Mouse (Mus musculus) heart, embryonic 16.5 days (tissue): ENCODE results near the gene Ypel2. TPM values are rescaled to one million over a fixed set of nuclear protein-coding genes. Genes with fewer than 3 reads are reported as not detected.

Source experiments
- ATAC-seq: fragments of 200-750 bp; cut with Nextera tagmentation; replicated peaks from 2 replicates; pipeline ENCODE4 v1.8.0; 2017; ENCODE audit warnings: moderate number of reproducible peaks; ENCODE audit not compliant: insufficient read depth, low FRiP score; ENCODE audit errors: extremely low read depth
- H3K27ac ChIP-seq: fragments of 300-500 bp; sonication (generic); 2 replicates; pipeline ENCODE4 v1.5.1; 2014; ENCODE audit warnings: mild to moderate bottlenecking, low read length, control low read depth, moderate library complexity
- H3K27me3 ChIP-seq: fragments of 300-500 bp; sonication (generic); 2 replicates; pipeline ENCODE4 v1.6.1; 2014; ENCODE audit warnings: low read length, mixed read lengths; ENCODE audit not compliant: control insufficient read depth, insufficient read depth
- H3K36me3 ChIP-seq: fragments of 300-500 bp; sonication (generic); 2 replicates; pipeline ENCODE4 v1.6.1; 2014; ENCODE audit not compliant: control insufficient read depth, insufficient read depth
- H3K4me1 ChIP-seq: fragments of 300-500 bp; sonication (generic); 2 replicates; pipeline ENCODE4 v1.6.1; 2014; ENCODE audit warnings: low read length, mixed read lengths; ENCODE audit not compliant: control insufficient read depth, insufficient read depth
- H3K4me2 ChIP-seq: fragments of 300-500 bp; sonication (generic); 2 replicates; pipeline ENCODE4 v1.6.1; 2014; ENCODE audit warnings: low read depth, mild to moderate bottlenecking, control low read depth, low read length
- H3K4me3 ChIP-seq: fragments of 300-500 bp; sonication (generic); 2 replicates; pipeline ENCODE4 v1.5.1; 2014; ENCODE audit warnings: mild to moderate bottlenecking, control low read depth, low read length
- H3K9ac ChIP-seq: fragments of 300-500 bp; sonication (generic); 2 replicates; pipeline ENCODE4 v1.6.1; 2014; ENCODE audit warnings: low read length, control low read depth
- H3K9me3 ChIP-seq: fragments of 300-500 bp; sonication (generic); replicated peaks from 2 replicates; pipeline ENCODE4 v1.6.1; 2016; ENCODE audit warnings: low read length; ENCODE audit not compliant: control insufficient read depth
- WGBS: fragments of 180-500 bp; shearing (Covaris S2); extraction: QIAGEN DNeasy Blood & Tissue Kit; methylation state at CpG from one replicate; pipeline ENCODE4 v1.1.7; 2014; 5-methylcytosine and 5-hydroxymethylcytosine counted together
- polyA plus RNA-seq: library from polyadenylated mRNA; unstranded; fragments of >200 nt; fragmentation: Nextera tagmentation; extraction: Ambion mirVana; gene quantifications from 2 replicates; pipeline ENCODE4 v1.2.1, GENCODE M21; 2015

Gene Ypel2
- polyA plus RNA-seq, 1 experiment from 2014 or later, result 24.2 TPM

- no peaks in the 10 kb centered on the region for H3K27me3 ChIP-seq
- H3K9me3 ChIP-seq, result no peaks in the 10 kb centered on the region
- peaks cover 28% of the 10 kb centered on the region for H3K4me1 ChIP-seq
- H3K4me2 ChIP-seq, result no peak overlapping the region
- H3K9ac ChIP-seq, result no peak overlapping the region
- H3K27ac ChIP-seq, result peak overlapping the region; percentile 53
- H3K36me3 ChIP-seq, result peaks cover 30% of the 10 kb centered on the region
- ATAC-seq, result no peak
- no peak overlapping the region for H3K4me3 ChIP-seq
- 36% methylated on average over 3 of the region's 3 CpGs for WGBS
Measured at GRCm38 (mm10) chr11:86938551-86938950, 55.0 kb downstream of the Ypel2 start.

DNA sequence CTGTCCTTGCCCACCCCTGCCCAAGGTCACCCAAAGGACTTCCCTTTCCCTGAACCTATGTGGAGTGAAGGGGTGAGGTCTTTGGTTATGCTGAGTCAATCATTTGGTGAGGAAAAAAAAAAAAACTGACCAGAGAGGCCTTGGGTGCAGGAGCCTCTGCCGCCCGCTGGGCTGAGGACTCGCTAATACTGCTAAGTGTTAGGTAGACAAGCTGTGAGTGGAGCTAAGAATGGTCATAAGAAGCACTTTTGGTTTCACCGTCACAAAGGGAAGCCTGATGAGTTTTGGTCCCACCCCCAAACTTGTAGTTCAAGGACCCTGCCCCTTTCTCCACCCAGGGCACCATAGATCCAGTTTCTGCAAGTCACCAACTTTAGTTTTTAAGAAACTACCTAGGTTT is 55.4 kb downstream of the Ypel2 start:
- H3K36me3 ChIP-seq, result peaks cover 26% of the 10 kb centered on the region
- H3K4me3 ChIP-seq, result no peak overlapping the region
- no peaks in the 10 kb centered on the region for H3K27me3 ChIP-seq
- H3K4me1 ChIP-seq, result peaks cover 28% of the 10 kb centered on the region
- ATAC-seq, result no peak
- no peak overlapping the region for H3K9ac ChIP-seq
- H3K4me2 ChIP-seq, result no peak overlapping the region
- H3K27ac ChIP-seq, result peak overlapping the region; percentile 53
- H3K9me3 ChIP-seq, result no peaks in the 10 kb centered on the region
- 73% methylated on average over 4 of the region's 4 CpGs for WGBS

DNA sequence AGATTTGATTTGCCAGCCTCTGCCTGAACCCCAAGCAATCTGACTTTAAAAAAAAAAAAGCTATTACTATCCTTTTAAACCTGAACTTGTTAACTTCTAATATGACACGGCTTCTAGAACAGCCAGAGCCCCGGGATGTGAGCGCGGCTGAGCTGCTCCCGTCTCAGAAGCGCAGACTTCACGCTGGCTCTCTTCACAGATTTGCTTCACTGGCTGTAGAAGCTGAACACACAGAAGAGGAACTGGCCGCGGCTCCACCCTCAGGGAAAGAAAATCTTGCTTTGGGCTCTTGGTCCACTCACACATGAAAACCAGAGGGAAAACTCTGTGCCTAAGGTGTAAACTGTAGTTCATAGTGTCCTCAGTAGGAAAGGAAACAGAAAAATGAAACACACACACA is 56.6 kb downstream of the Ypel2 start:
- Histone ChIP-seq H3K36me3 (peaks cover 16% of the 10 kb centered on the region), H3K4me1 (peaks cover 21% of the 10 kb centered on the region), H3K9ac (no peak overlapping the region), H3K27me3 (no peaks in the 10 kb centered on the region), H3K4me2 (no peak overlapping the region), H3K27ac (no peak overlapping the region), H3K4me3 (no peak overlapping the region), H3K9me3 (no peaks in the 10 kb centered on the region)
- 67% methylated on average over 9 of the region's 9 CpGs for WGBS
- ATAC-seq, result no peak

GRCm38 (mm10) chr11:86934895-86935294 is 58.6 kb downstream of the Ypel2 start:
- H3K4me3 ChIP-seq, result no peak overlapping the region
- peaks cover 12% of the 10 kb centered on the region for H3K4me1 ChIP-seq
- H3K27ac ChIP-seq, result no peak overlapping the region
- H3K36me3 ChIP-seq, result peaks cover 1% of the 10 kb centered on the region; the same call in 1 of the 2 replicates
- H3K4me2 ChIP-seq, result no peak overlapping the region
- H3K27me3 ChIP-seq, result no peaks in the 10 kb centered on the region
- H3K9me3 ChIP-seq, result no peaks in the 10 kb centered on the region
- H3K9ac ChIP-seq, result no peak overlapping the region
- no peak for ATAC-seq
- 78% methylated on average over 2 of the region's 2 CpGs for WGBS

- no peaks in the 10 kb centered on the region for H3K9me3 ChIP-seq
- WGBS, result 93% methylated on average over 2 of the region's 2 CpGs
- no peak for ATAC-seq
- H3K36me3 ChIP-seq, result no peaks in the 10 kb centered on the region
- H3K27me3 ChIP-seq, result no peaks in the 10 kb centered on the region
- no peak overlapping the region for H3K4me2 ChIP-seq
- no peaks in the 10 kb centered on the region; the same call in 1 of the 2 replicates for H3K4me1 ChIP-seq
- H3K4me3 ChIP-seq, result no peak overlapping the region
- no peak overlapping the region for H3K27ac ChIP-seq
- H3K9ac ChIP-seq, result no peak overlapping the region
Measured at GRCm38 (mm10) chr11:86932201-86932600, 61.3 kb downstream of the Ypel2 start.

- no peaks in the 10 kb centered on the region for H3K27me3 ChIP-seq
- no peak overlapping the region for H3K4me2 ChIP-seq
- no peaks in the 10 kb centered on the region for H3K9me3 ChIP-seq
- H3K36me3 ChIP-seq, result no peaks in the 10 kb centered on the region
- ATAC-seq, result no peak
- 76% methylated on average over 10 of the region's 10 CpGs for WGBS
- H3K4me1 ChIP-seq, result no peaks in the 10 kb centered on the region; the same call in 1 of the 2 replicates
- H3K4me3 ChIP-seq, result no peak overlapping the region
- H3K27ac ChIP-seq, result no peak overlapping the region
- no peak overlapping the region for H3K9ac ChIP-seq
Measured at GRCm38 (mm10) chr11:86930636-86931180, 62.8 kb downstream of the Ypel2 start.

DNA sequence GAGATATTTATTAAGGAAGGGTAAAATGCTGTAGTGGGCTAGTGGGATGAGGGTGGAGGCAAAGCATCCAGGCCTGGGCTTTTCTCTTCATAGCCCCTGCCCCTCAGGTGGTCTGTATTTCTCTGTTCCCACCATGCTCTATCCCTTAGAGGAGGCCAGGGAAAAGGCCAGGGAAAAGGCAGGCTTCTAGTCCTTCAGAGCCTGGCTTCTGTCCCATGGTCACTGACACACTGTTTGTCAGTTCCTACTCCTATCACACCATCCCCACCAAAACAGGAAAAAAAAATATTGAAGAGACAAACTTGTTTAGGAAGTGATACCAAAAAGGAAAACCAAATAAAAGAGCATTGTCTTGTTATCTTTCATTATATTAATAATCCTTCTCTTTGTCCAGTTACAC is 63.5 kb downstream of the Ypel2 start:
- Histone ChIP-seq H3K27ac (no peak overlapping the region), H3K4me3 (no peak overlapping the region), H3K9ac (no peak overlapping the region), H3K4me1 (no peaks in the 10 kb centered on the region; the same call in 1 of the 2 replicates), H3K4me2 (no peak overlapping the region), H3K27me3 (no peaks in the 10 kb centered on the region), H3K36me3 (no peaks in the 10 kb centered on the region), H3K9me3 (no peaks in the 10 kb centered on the region)
- no peak for ATAC-seq

GRCm38 (mm10) chr11:86929531-86929930 is 64.0 kb downstream of the Ypel2 start:
- WGBS, result 67% methylated on average over 4 of the region's 4 CpGs
- no peak for ATAC-seq
- H3K27ac ChIP-seq, result no peak overlapping the region

DNA sequence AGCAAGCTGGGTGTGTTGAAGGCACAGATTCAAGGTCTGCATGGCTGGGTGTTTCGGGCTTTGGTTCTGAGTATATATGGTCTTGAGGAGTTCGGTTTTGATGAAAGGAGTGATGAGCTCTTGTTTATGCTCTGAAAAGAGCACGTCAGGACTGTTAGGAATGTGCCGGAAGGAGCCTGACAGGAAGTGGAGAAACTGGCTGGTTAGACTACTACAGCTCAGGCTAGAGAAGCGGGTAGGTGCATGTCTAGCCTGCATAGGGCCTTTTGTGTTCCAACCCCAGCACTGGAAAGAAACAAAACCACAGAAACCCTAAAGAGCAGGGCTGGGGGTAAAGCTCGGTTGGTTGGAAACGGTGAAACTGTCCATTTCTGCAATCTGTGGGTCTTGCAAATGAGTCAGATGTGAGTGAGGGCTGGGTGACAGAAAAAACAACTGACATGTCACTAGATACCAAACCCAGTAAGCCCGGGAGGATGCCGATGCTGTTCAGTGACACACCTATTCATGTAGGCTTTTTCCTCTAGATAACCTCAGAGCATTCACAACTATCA is 68.3 kb downstream of the Ypel2 start:
- no peak overlapping the region for H3K9ac ChIP-seq
- WGBS, result 65% methylated on average over 9 of the region's 9 CpGs
- no peaks in the 10 kb centered on the region for H3K27me3 ChIP-seq
- H3K4me2 ChIP-seq, result no peak overlapping the region
- no peaks in the 10 kb centered on the region for H3K9me3 ChIP-seq
- H3K27ac ChIP-seq, result no peak overlapping the region
- H3K4me1 ChIP-seq, result peaks cover 22% of the 10 kb centered on the region
- no peak for ATAC-seq
- H3K36me3 ChIP-seq, result no peaks in the 10 kb centered on the region
- H3K4me3 ChIP-seq, result no peak overlapping the region

More at GRCm38 (mm10) chr11:86929531-86929930, 64.0 kb downstream of the Ypel2 start:
- Histone ChIP-seq H3K9ac (no peak overlapping the region), H3K4me3 (no peak overlapping the region), H3K9me3 (no peaks in the 10 kb centered on the region), H3K4me1 (no peaks in the 10 kb centered on the region; the same call in 1 of the 2 replicates), H3K27me3 (no peaks in the 10 kb centered on the region), H3K4me2 (no peak overlapping the region), H3K36me3 (no peaks in the 10 kb centered on the region)
